Mouse (Mus musculus) frontal cortex, adult 2 months (tissue): ENCODE measurements around the gene Tcf3. TPM values are rescaled to one million over a fixed set of nuclear protein-coding genes. Genes with fewer than 3 reads are reported as not detected.

Source experiments
- polyA plus RNA-seq: library from polyadenylated mRNA; depleted of rRNA; stranded (reverse); fragments of >200 nt; gene quantifications from 2 replicates; pipeline ENCODE4 v1.2.3, GENCODE M21; 2012; rRNA removed

Gene Tcf3
- polyA plus RNA-seq, 1 experiment = 34.2 TPM

Other genes starting within 250 kb of the Tcf3 start
- 32.4 and 37.9 TPM in 2 replicates for gene Mum1, start 207.2 kb downstream of the Tcf3 start, polyA plus RNA-seq
- gene Ndufs7, start 184.5 kb downstream of the Tcf3 start, polyA plus RNA-seq = 380 and 448 TPM in 2 replicates
- 29.1 and 31.9 TPM in 2 replicates for gene Gamt, start 172.6 kb downstream of the Tcf3 start, polyA plus RNA-seq
- 76.6 and 86.3 TPM in 2 replicates for gene Dazap1, start 172.2 kb downstream of the Tcf3 start, polyA plus RNA-seq
- 2,217 and 2,507 TPM in 2 replicates for gene Rps15, start 141.2 kb downstream of the Tcf3 start, polyA plus RNA-seq
- 46.2 and 52.2 TPM in 2 replicates for gene Apc2, start 137.7 kb downstream of the Tcf3 start, polyA plus RNA-seq
- gene 2310011J03Rik, start 113.1 kb downstream of the Tcf3 start, polyA plus RNA-seq = 41.6 and 44.3 TPM in 2 replicates
- gene Pcsk4, start 104.1 kb downstream of the Tcf3 start, polyA plus RNA-seq = 9.4 TPM in 2 replicates
- 4.9 and 6.0 TPM in 2 replicates for gene Reep6, start 103.7 kb downstream of the Tcf3 start, polyA plus RNA-seq
- 5.6 and 7.3 TPM in 2 replicates for gene Adamtsl5, start 85.2 kb downstream of the Tcf3 start, polyA plus RNA-seq
- gene Plk5, start 77.2 kb downstream of the Tcf3 start, polyA plus RNA-seq = 24.9 and 33.3 TPM in 2 replicates
- gene Mex3d, start 46.0 kb downstream of the Tcf3 start, polyA plus RNA-seq = 17.2 and 17.7 TPM in 2 replicates
- 200 and 215 TPM in 2 replicates for gene Mbd3, start 34.1 kb downstream of the Tcf3 start, polyA plus RNA-seq
- gene Uqcr11, start 26.8 kb downstream of the Tcf3 start, polyA plus RNA-seq = 1,306 and 1,773 TPM in 2 replicates
- gene Onecut3, start 61.2 kb upstream of the Tcf3 start, polyA plus RNA-seq = 0.02 and 0.04 TPM in 2 replicates
- 0.22 and 0.25 TPM in 2 replicates for gene Atp8b3, start 105.5 kb upstream of the Tcf3 start, polyA plus RNA-seq
- gene Rexo1, start 127.9 kb upstream of the Tcf3 start, polyA plus RNA-seq = 45.5 and 49.0 TPM in 2 replicates
- gene Klf16, start 143.7 kb upstream of the Tcf3 start, polyA plus RNA-seq = 37.9 and 41.5 TPM in 2 replicates
- 253 and 271 TPM in 2 replicates for gene Abhd17a, start 156.7 kb upstream of the Tcf3 start, polyA plus RNA-seq
- 61.0 and 66.1 TPM in 2 replicates for gene Scamp4, start 169.2 kb upstream of the Tcf3 start, polyA plus RNA-seq
- 5.6 and 8.1 TPM in 2 replicates for gene Adat3, start 169.2 kb upstream of the Tcf3 start, polyA plus RNA-seq
- 2.8 and 3.1 TPM in 2 replicates for gene Gm49322, start 172.4 kb upstream of the Tcf3 start, polyA plus RNA-seq
- 252 and 270 TPM in 2 replicates for gene Csnk1g2, start 189.2 kb upstream of the Tcf3 start, polyA plus RNA-seq
- 108 and 109 TPM in 2 replicates for gene Btbd2, start 223.4 kb upstream of the Tcf3 start, polyA plus RNA-seq
- 43.8 and 51.6 TPM in 2 replicates for gene Mknk2, start 244.5 kb upstream of the Tcf3 start, polyA plus RNA-seq